Mouse (Mus musculus) heart, embryonic 16.5 days (tissue): ENCODE data around the gene Iqsec1. TPM values are rescaled to one million over a fixed set of nuclear protein-coding genes. Genes with fewer than 3 reads are reported as not detected.

Experiments used
- ATAC-seq: fragments of 200-750 bp; cut with Nextera tagmentation; replicated peaks from 2 replicates; pipeline ENCODE4 v1.8.0; 2017; ENCODE audit warnings: moderate number of reproducible peaks; ENCODE audit not compliant: insufficient read depth, low FRiP score; ENCODE audit errors: extremely low read depth
- H3K27ac ChIP-seq: fragments of 300-500 bp; sonication (generic); 2 replicates; pipeline ENCODE4 v1.5.1; 2014; ENCODE audit warnings: mild to moderate bottlenecking, low read length, control low read depth, moderate library complexity
- H3K27me3 ChIP-seq: fragments of 300-500 bp; sonication (generic); 2 replicates; pipeline ENCODE4 v1.6.1; 2014; ENCODE audit warnings: low read length, mixed read lengths; ENCODE audit not compliant: control insufficient read depth, insufficient read depth
- H3K36me3 ChIP-seq: fragments of 300-500 bp; sonication (generic); 2 replicates; pipeline ENCODE4 v1.6.1; 2014; ENCODE audit not compliant: control insufficient read depth, insufficient read depth
- H3K4me1 ChIP-seq: fragments of 300-500 bp; sonication (generic); 2 replicates; pipeline ENCODE4 v1.6.1; 2014; ENCODE audit warnings: low read length, mixed read lengths; ENCODE audit not compliant: control insufficient read depth, insufficient read depth
- H3K4me2 ChIP-seq: fragments of 300-500 bp; sonication (generic); 2 replicates; pipeline ENCODE4 v1.6.1; 2014; ENCODE audit warnings: low read depth, mild to moderate bottlenecking, control low read depth, low read length
- H3K4me3 ChIP-seq: fragments of 300-500 bp; sonication (generic); 2 replicates; pipeline ENCODE4 v1.5.1; 2014; ENCODE audit warnings: mild to moderate bottlenecking, control low read depth, low read length
- H3K9ac ChIP-seq: fragments of 300-500 bp; sonication (generic); 2 replicates; pipeline ENCODE4 v1.6.1; 2014; ENCODE audit warnings: low read length, control low read depth
- H3K9me3 ChIP-seq: fragments of 300-500 bp; sonication (generic); replicated peaks from 2 replicates; pipeline ENCODE4 v1.6.1; 2016; ENCODE audit warnings: low read length; ENCODE audit not compliant: control insufficient read depth
- WGBS: fragments of 180-500 bp; shearing (Covaris S2); extraction: QIAGEN DNeasy Blood & Tissue Kit; methylation state at CpG from one replicate; pipeline ENCODE4 v1.1.7; 2014; 5-methylcytosine and 5-hydroxymethylcytosine counted together
- polyA plus RNA-seq: library from polyadenylated mRNA; unstranded; fragments of >200 nt; fragmentation: Nextera tagmentation; extraction: Ambion mirVana; gene quantifications from 2 replicates; pipeline ENCODE4 v1.2.1, GENCODE M21; 2015

Iqsec1 gene
- polyA plus RNA-seq, 1 experiment from 2014 or later: 13.7 TPM

DNA sequence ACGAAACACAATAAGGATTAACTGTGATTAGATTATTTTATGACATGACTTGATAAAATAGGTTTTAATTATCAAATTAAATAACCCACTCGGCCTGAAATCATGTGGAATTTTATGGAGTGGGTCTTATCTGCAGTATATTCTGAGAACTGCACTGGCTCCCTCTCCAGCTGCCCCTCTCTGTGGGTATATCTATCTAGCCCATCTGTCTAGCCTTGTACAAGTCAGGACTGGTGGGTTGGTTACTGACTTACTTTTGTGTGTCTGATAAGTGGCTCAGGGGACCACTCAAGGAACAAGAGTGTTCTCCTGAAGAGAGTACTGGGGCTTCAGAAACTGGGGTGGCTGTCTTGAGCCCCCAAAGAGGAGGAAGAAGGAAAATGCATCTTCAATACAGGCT is 18.7 kb upstream of the Iqsec1 start:
- no peaks in the 10 kb centered on the region for H3K9me3 ChIP-seq
- peaks cover 15% of the 10 kb centered on the region for H3K4me1 ChIP-seq
- no peak overlapping the region for H3K27ac ChIP-seq
- H3K4me3 ChIP-seq: no peak overlapping the region
- ATAC-seq: no peak
- no peaks in the 10 kb centered on the region for H3K27me3 ChIP-seq
- 45% methylated on average over 2 of the region's 2 CpGs for WGBS
- H3K36me3 ChIP-seq: no peaks in the 10 kb centered on the region
- no peak overlapping the region for H3K9ac ChIP-seq
- H3K4me2 ChIP-seq: no peak overlapping the region

DNA sequence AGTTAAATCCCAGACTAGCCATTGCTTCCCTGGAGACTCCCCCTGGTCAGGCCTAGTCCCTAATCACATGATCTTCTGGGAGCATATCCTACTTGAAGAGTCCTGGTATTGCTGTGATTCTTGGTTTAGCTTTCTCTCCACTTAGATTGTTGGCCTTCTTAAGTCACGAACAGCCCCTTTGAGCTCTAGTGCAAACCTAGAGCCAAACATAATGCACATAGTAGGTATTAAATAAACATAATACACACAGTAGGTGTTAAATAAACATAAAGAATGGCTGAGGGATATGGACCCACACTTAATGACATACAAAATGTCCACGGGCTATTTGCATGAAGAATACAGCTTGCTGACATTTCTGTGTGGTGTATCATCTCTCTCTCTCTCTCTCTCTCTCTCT is 15.7 kb upstream of the Iqsec1 start:
- Histone ChIP-seq H3K4me1 (peaks cover 27% of the 10 kb centered on the region), H3K9me3 (no peaks in the 10 kb centered on the region), H3K4me3 (no peak overlapping the region), H3K4me2 (no peak overlapping the region), H3K36me3 (no peaks in the 10 kb centered on the region), H3K27me3 (no peaks in the 10 kb centered on the region), H3K27ac (no peak overlapping the region), H3K9ac (no peak overlapping the region)
- ATAC-seq: no peak
- 89% methylated on average over 2 of the region's 2 CpGs for WGBS

- 0 out of 2 replicates have a peak, but pooled peaks have one; percentile 26 for ATAC-seq
- 13% methylated on average over 3 of the region's 3 CpGs for WGBS
Observed at GRCm38 (mm10) chr6:91003310-91003995, 15.0 kb upstream of the Iqsec1 start.

GRCm38 (mm10) chr6:91001566-91001965 is 13.1 kb upstream of the Iqsec1 start:
- Histone ChIP-seq H3K4me1 (peaks cover 27% of the 10 kb centered on the region), H3K36me3 (no peaks in the 10 kb centered on the region), H3K4me2 (0 out of 2 replicates have a peak overlapping the region, but pooled peaks have one; percentile 39), H3K27me3 (no peaks in the 10 kb centered on the region), H3K4me3 (no peak overlapping the region), H3K9ac (no peak overlapping the region), H3K9me3 (no peaks in the 10 kb centered on the region), H3K27ac (no peak overlapping the region)
- 45% methylated on average over 7 of the region's 7 CpGs for WGBS
- ATAC-seq: no peak

More at GRCm38 (mm10) chr6:91003310-91003995, 15.0 kb upstream of the Iqsec1 start:
- H3K4me1 ChIP-seq: peaks cover 27% of the 10 kb centered on the region
- H3K4me3 ChIP-seq: no peak overlapping the region
- no peaks in the 10 kb centered on the region for H3K9me3 ChIP-seq
- H3K27me3 ChIP-seq: no peaks in the 10 kb centered on the region
- no peak overlapping the region for H3K9ac ChIP-seq
- no peak overlapping the region for H3K27ac ChIP-seq
- H3K36me3 ChIP-seq: no peaks in the 10 kb centered on the region
- no peak overlapping the region for H3K4me2 ChIP-seq

- Histone ChIP-seq H3K4me3 (no peak overlapping the region), H3K9me3 (no peaks in the 10 kb centered on the region), H3K27ac (peak overlapping the region; percentile 24; the same call in 1 of the 2 replicates), H3K9ac (peak overlapping the region; percentile 21), H3K4me1 (peaks cover 27% of the 10 kb centered on the region), H3K36me3 (no peaks in the 10 kb centered on the region), H3K4me2 (peak overlapping the region; percentile 39; the same call in 1 of the 2 replicates), H3K27me3 (no peaks in the 10 kb centered on the region)
- ATAC-seq: no peak
- WGBS: 20% methylated on average over 15 of the region's 15 CpGs
Observed at GRCm38 (mm10) chr6:91000819-91001525, 12.5 kb upstream of the Iqsec1 start.

DNA sequence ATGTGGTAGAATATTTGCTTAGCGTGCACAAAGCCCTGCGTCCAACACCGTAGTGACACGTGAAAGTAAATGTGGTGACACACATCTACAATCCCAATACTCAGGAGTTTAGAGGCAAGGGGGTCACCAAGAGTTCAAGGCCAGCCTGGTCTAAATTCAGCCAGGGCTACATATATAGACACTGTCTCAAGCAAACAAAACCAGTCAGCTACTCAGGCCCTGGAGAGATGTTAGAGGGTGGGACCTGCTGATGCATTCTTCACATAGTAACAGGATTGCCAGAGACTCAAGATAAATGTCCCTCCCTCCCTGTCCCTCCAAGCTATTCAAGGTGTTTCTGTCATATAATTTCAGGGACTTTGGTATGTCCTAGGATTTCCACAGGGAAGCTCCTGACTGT is 10.7 kb upstream of the Iqsec1 start:
- no peak for ATAC-seq
- Histone ChIP-seq H3K9me3 (no peaks in the 10 kb centered on the region), H3K4me2 (no peak overlapping the region), H3K27me3 (no peaks in the 10 kb centered on the region), H3K27ac (no peak overlapping the region), H3K4me1 (peaks cover 27% of the 10 kb centered on the region), H3K36me3 (no peaks in the 10 kb centered on the region), H3K9ac (no peak overlapping the region), H3K4me3 (no peak overlapping the region)
- 65% methylated on average over 4 of the region's 4 CpGs for WGBS

- Histone ChIP-seq H3K27me3 (no peaks in the 10 kb centered on the region), H3K36me3 (no peaks in the 10 kb centered on the region), H3K4me3 (no peak overlapping the region), H3K4me1 (peaks cover 22% of the 10 kb centered on the region), H3K9me3 (no peaks in the 10 kb centered on the region; the same call in 1 of the 2 replicates), H3K9ac (no peak overlapping the region), H3K4me2 (no peak overlapping the region), H3K27ac (no peak overlapping the region)
- 61% methylated on average over 3 of the region's 3 CpGs for WGBS
- no peak for ATAC-seq
Observed at GRCm38 (mm10) chr6:90997025-90997424, 8.5 kb upstream of the Iqsec1 start.

DNA sequence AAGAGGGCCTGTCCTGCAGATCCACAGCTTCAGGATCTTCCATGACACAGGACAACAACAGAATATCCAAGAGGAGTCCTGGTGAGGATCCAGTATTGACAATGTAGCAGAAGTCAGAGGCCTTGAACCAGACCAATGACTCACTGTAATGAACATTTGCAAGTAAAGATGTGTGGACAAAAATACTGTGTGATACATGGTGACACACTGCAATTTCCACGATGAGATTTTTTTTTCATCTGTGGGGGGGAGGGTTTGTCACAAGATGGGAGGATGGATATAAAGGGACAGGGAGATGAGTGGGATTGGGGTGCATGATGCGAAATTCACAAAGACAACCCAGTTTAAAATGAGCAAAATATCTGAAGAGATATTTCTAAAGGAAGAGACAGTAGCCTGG is 7.7 kb upstream of the Iqsec1 start:
- Histone ChIP-seq H3K4me1 (peaks cover 17% of the 10 kb centered on the region), H3K9me3 (no peaks in the 10 kb centered on the region; the same call in 1 of the 2 replicates), H3K27ac (no peak overlapping the region), H3K27me3 (no peaks in the 10 kb centered on the region), H3K4me2 (no peak overlapping the region), H3K4me3 (no peak overlapping the region), H3K36me3 (no peaks in the 10 kb centered on the region), H3K9ac (no peak overlapping the region)
- ATAC-seq: no peak
- WGBS: 84% methylated on average over 2 of the region's 2 CpGs

DNA sequence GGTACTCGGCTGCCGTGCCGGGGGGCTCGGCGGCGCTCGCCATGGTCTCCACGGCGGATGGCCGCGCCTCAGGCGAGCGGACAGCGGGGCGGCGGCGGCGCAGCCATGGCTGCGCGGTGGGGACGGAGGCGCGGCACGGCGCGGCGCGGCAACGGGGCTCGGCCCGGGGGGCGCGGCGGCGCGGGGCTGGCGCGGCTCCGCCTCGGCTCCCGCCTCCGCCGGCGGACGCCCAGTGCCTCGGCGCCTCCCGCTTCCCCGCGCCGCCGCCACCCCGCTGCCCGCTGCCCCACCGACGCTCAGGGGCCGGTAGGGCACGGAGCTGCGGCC is 223 bp downstream of the Iqsec1 start:
- peaks cover 41% of the 10 kb centered on the region for H3K4me1 ChIP-seq
- peak; percentile 21 for ATAC-seq
- no peaks in the 10 kb centered on the region for H3K27me3 ChIP-seq
- 0% methylated on average over 48 of the region's 59 CpGs for WGBS
- peak overlapping the region; percentile 62 for H3K27ac ChIP-seq
- H3K4me2 ChIP-seq: peak overlapping the region; percentile 94
- peak overlapping the region; percentile 62 for H3K4me3 ChIP-seq
- peaks cover 5% of the 10 kb centered on the region for H3K9me3 ChIP-seq
- no peaks in the 10 kb centered on the region for H3K36me3 ChIP-seq
- H3K9ac ChIP-seq: peak overlapping the region; percentile 79
